Mouse (Mus musculus) intestine, postnatal 0 days (tissue): ENCODE data around the gene Mrps5. TPM values are rescaled to one million over a fixed set of nuclear protein-coding genes. Genes with fewer than 3 reads are reported as not detected.
A peak's percentile ranks its signal among the peaks of the same experiment; 100 is the strongest.
"Not testable (repeated sequence)": the region's sequence is repeated elsewhere in the genome, so short reads cannot be mapped to it uniquely, and the experiment has no call there.

Experiments
- ATAC-seq: fragments of 200-750 bp; cut with Nextera tagmentation; 2 replicates; pipeline ENCODE4 v1.8.0; 2017; ENCODE audit warnings: mild to moderate bottlenecking, moderate TSS enrichment, moderate library complexity
- H3K27ac ChIP-seq: fragments of 300-500 bp; sonication (generic); 2 replicates; pipeline ENCODE4 v1.5.1; 2014; ENCODE audit warnings: mild to moderate bottlenecking, low read depth, low read length, moderate library complexity
- H3K27me3 ChIP-seq: fragments of 300-500 bp; sonication (generic); replicated peaks from 2 replicates; pipeline ENCODE4 v1.6.1; 2014; ENCODE audit warnings: low read length, mixed read lengths; ENCODE audit not compliant: control insufficient read depth, insufficient read depth
- H3K36me3 ChIP-seq: fragments of 300-500 bp; sonication (generic); 2 replicates; pipeline ENCODE4 v1.6.1; 2014; ENCODE audit warnings: mild to moderate bottlenecking, moderate library complexity; ENCODE audit not compliant: control insufficient read depth, insufficient read depth
- H3K4me1 ChIP-seq: fragments of 300-500 bp; sonication (generic); replicated peaks from 2 replicates; pipeline ENCODE4 v1.6.1; 2014; ENCODE audit warnings: antibody characterized with exemption, low read length, mixed read lengths; ENCODE audit not compliant: control insufficient read depth, insufficient read depth
- H3K4me2 ChIP-seq: fragments of 300-500 bp; sonication (generic); replicated peaks from 2 replicates; pipeline ENCODE4 v1.6.1; 2014; ENCODE audit warnings: low read depth, mild to moderate bottlenecking, moderate library complexity
- H3K4me3 ChIP-seq: fragments of 300-500 bp; sonication (generic); 2 replicates; pipeline ENCODE4 v1.5.1; 2014; ENCODE audit warnings: low read depth, low read length
- H3K9ac ChIP-seq: fragments of 300-500 bp; sonication (generic); 2 replicates; pipeline ENCODE4 v1.6.1; 2014; ENCODE audit warnings: mild to moderate bottlenecking, low read depth, low read length
- H3K9me3 ChIP-seq: fragments of 300-500 bp; sonication (generic); 2 replicates; pipeline ENCODE4 v1.6.1; 2016; ENCODE audit warnings: mixed run types; ENCODE audit not compliant: control insufficient read depth
- CTCF ChIP-seq: sonication (generic); IDR thresholded peaks from 2 replicates; pipeline ENCODE4 v1.5.1; 2016; ENCODE audit warnings: low read depth, mild to moderate bottlenecking, control low read depth, antibody characterized with exemption, moderate library complexity
- WGBS: fragments of 180-500 bp; shearing (Covaris S2); extraction: QIAGEN DNeasy Blood & Tissue Kit; methylation state at CpG from one replicate; pipeline ENCODE4 v1.1.7; 2014; 5-methylcytosine and 5-hydroxymethylcytosine counted together
- polyA plus RNA-seq: library from polyadenylated mRNA; unstranded; fragments of >200 nt; fragmentation: Nextera tagmentation; extraction: Ambion mirVana; gene quantifications from 2 replicates; pipeline ENCODE4 v1.2.1, GENCODE M21; 2015

Gene Mrps5
- polyA plus RNA-seq, 1 experiment from 2014 or later, result 71.0 TPM

DNA sequence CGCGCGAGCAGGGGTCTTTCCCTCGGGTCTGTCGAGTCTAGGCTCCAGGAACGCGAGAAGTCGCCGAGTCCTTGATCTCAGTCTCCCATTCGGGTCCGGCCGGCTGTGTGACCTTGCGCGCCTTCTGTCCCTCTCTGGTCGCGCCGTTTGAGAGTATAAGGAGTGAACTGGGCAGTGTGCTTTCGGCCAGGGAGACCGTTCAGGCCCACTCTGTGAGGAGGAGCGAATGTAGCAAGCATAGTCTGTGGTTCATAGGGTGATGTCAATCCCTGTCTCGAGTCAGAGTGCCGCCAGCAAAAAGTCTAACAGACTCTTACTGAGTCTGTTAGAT, 457 bp downstream of the Mrps5 start:
- H3K4me1 ChIP-seq, result peaks cover 8% of the 10 kb centered on the region; the same call in 1 of the 2 replicates
- H3K9me3 ChIP-seq, result no peaks in the 10 kb centered on the region
- H3K4me2 ChIP-seq, result peak overlapping the region; percentile 77
- H3K9ac ChIP-seq, result peak overlapping the region; percentile 87
- peak overlapping the region; percentile 99 for H3K4me3 ChIP-seq
- no peaks in the 10 kb centered on the region; the same call in 1 of the 2 replicates for H3K36me3 ChIP-seq
- no peak for ATAC-seq
- peak overlapping the region; percentile 94; the same call in 1 of the 2 replicates for H3K27ac ChIP-seq
- 0% methylated on average over 22 of the region's 22 CpGs for WGBS
- no peaks in the 10 kb centered on the region for H3K27me3 ChIP-seq
- no peak for TF ChIP-seq CTCF

GRCm38 (mm10) chr2:127588897-127589296, 1.9 kb downstream of the Mrps5 start:
- Histone ChIP-seq H3K36me3 (peaks cover 6% of the 10 kb centered on the region; the same call in 1 of the 2 replicates), H3K4me1 (peaks cover 8% of the 10 kb centered on the region; the same call in 1 of the 2 replicates), H3K27me3 (no peaks in the 10 kb centered on the region), H3K4me2 (no peak overlapping the region), H3K9me3 (no peaks in the 10 kb centered on the region), H3K4me3 (no peak overlapping the region), H3K27ac (no peak overlapping the region), H3K9ac (no peak overlapping the region)
- 93% methylated on average over 9 of the region's 9 CpGs for WGBS
- ATAC-seq, result no peak
- TF ChIP-seq CTCF, result no peak

GRCm38 (mm10) chr2:127590204-127590603, 3.2 kb downstream of the Mrps5 start:
- Histone ChIP-seq H3K36me3 (peaks cover 19% of the 10 kb centered on the region; the same call in 1 of the 2 replicates), H3K4me3 (no peak overlapping the region), H3K9ac (no peak overlapping the region), H3K4me2 (peak overlapping the region; percentile 32; the same call in 1 of the 2 replicates), H3K9me3 (no peaks in the 10 kb centered on the region), H3K27ac (no peak overlapping the region), H3K27me3 (no peaks in the 10 kb centered on the region), H3K4me1 (peaks cover 8% of the 10 kb centered on the region; the same call in 1 of the 2 replicates)
- TF ChIP-seq CTCF, result no peak
- ATAC-seq, result no peak
- WGBS, result 70% methylated on average over 15 of the region's 15 CpGs

GRCm38 (mm10) chr2:127590840-127591239, 3.8 kb downstream of the Mrps5 start:
- Histone ChIP-seq H3K9ac (no peak overlapping the region), H3K4me1 (peaks cover 8% of the 10 kb centered on the region; the same call in 1 of the 2 replicates), H3K9me3 (no peaks in the 10 kb centered on the region), H3K4me3 (no peak overlapping the region), H3K27me3 (no peaks in the 10 kb centered on the region), H3K36me3 (peaks cover 25% of the 10 kb centered on the region; the same call in 1 of the 2 replicates), H3K27ac (no peak overlapping the region), H3K4me2 (no peak overlapping the region)
- TF ChIP-seq CTCF, result peak; percentile 32; the same call in 1 of the 2 replicates
- WGBS, result 74% methylated on average over 4 of the region's 4 CpGs
- ATAC-seq, result no peak

DNA sequence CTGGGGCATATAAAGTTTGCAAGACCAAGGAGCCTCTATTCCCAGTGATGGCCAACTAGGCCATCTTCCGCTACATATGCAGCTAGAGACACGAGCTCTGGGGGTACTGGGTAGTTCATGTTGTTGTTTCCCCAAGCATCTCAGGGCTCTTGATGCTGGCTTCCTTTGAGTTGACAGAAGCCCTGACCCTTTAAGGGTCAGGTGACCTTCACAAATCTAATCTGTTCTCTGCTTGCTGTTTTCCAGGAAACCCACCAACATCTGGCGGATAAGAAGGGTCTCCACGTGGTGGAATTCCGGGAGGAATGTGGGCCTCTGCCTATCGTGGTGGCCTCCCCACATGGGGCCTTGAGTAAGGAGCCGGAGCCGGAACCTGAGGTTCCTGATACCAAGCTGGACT, 16.4 kb downstream of the Mrps5 start:
- 89% methylated on average over 6 of the region's 8 CpGs for WGBS
- H3K9me3 ChIP-seq, result not testable (repeated sequence)
- H3K36me3 ChIP-seq, result peaks cover 65% of the 10 kb centered on the region

GRCm38 (mm10) chr2:127605203-127605602, 18.2 kb downstream of the Mrps5 start:
- TF ChIP-seq CTCF, result no peak
- 89% methylated on average over 3 of the region's 3 CpGs for WGBS
- no peaks in the 10 kb centered on the region for H3K4me1 ChIP-seq

More for the DNA sequence above, 16.4 kb downstream of the Mrps5 start:
- ATAC-seq, H3K4me3 ChIP-seq, H3K9ac ChIP-seq, H3K27me3 ChIP-seq, H3K27ac ChIP-seq, H3K4me1 ChIP-seq, H3K4me2 ChIP-seq: not testable (repeated sequence)

GRCm38 (mm10) chr2:127608234-127608633, 21.2 kb downstream of the Mrps5 start:
- ATAC-seq, result no peak
- TF ChIP-seq CTCF, result peak; percentile 70
- no peak overlapping the region for H3K4me2 ChIP-seq
- 56% methylated on average over 3 of the region's 3 CpGs for WGBS
- peaks cover 25% of the 10 kb centered on the region for H3K36me3 ChIP-seq
- no peak overlapping the region for H3K9ac ChIP-seq
- H3K9me3 ChIP-seq, result no peaks in the 10 kb centered on the region
- no peaks in the 10 kb centered on the region for H3K4me1 ChIP-seq
- H3K4me3 ChIP-seq, result no peak overlapping the region
- no peak overlapping the region for H3K27ac ChIP-seq
- no peaks in the 10 kb centered on the region for H3K27me3 ChIP-seq

More at GRCm38 (mm10) chr2:127605203-127605602, 18.2 kb downstream of the Mrps5 start:
- no peak for ATAC-seq
- no peak overlapping the region for H3K4me3 ChIP-seq
- H3K9me3 ChIP-seq, result no peaks in the 10 kb centered on the region
- no peak overlapping the region for H3K9ac ChIP-seq
- no peaks in the 10 kb centered on the region for H3K27me3 ChIP-seq
- H3K4me2 ChIP-seq, result no peak overlapping the region
- H3K36me3 ChIP-seq, result peaks cover 52% of the 10 kb centered on the region
- no peak overlapping the region for H3K27ac ChIP-seq
